Mouse (Mus musculus): ENCODE measurements around the gene Akap14. TPM values are rescaled to one million over a fixed set of nuclear protein-coding genes. Genes with fewer than 3 reads are reported as not detected.

Akap14 gene
- total and polyA plus RNA-seq, 3 experiments, result 0.08 TPM; not detected in 2

- Histone ChIP-seq H3K4me1 (ENCODE audit: control insufficient read depth in 1 of 2, insufficient read depth in 2 of 2, low read length in 2 of 2) (no peaks in the 10 kb centered on the region), H3K9me3 (replicated peaks; ENCODE audit: insufficient read depth, low read length) (no peaks in the 10 kb centered on the region), H3K79me2 (ENCODE audit: control insufficient read depth, insufficient read depth, low read length, poor library complexity) (no peaks in the 10 kb centered on the region), H3K36me3 (ENCODE audit: control insufficient read depth in 1 of 2, insufficient read depth in 2 of 2, low read length in 2 of 2) (no peaks in the 10 kb centered on the region), H3K9ac (ENCODE audit: control insufficient read depth, low read depth, low read length, poor library complexity, severe bottlenecking) (no peak overlapping the region), H3K27ac (ENCODE audit: control insufficient read depth, low read depth, low read length) (no peak overlapping the region), H3K27me3 (ENCODE audit: control insufficient read depth in 1 of 2, insufficient read depth in 2 of 2, low read length in 2 of 2) (no peaks in the 10 kb centered on the region), H3K4me3 (ENCODE audit: control insufficient read depth in 1 of 2, insufficient read depth in 1 of 2, low read depth in 2 of 2, low read length in 2 of 2) (no peak overlapping the region)
- no peak for TF ChIP-seq MEF2A (IDR thresholded peaks at IDR 0.05; ENCODE audit: extremely low read depth, insufficient replicate concordance, low read depth, low read length, poor library complexity, severe bottlenecking)
- no peak for TF ChIP-seq TBP (IDR thresholded peaks at IDR 0.05; ENCODE audit: low read depth, low read length)
- no peak for TF ChIP-seq UBTF (IDR thresholded peaks at IDR 0.05; ENCODE audit: borderline replicate concordance, insufficient read depth, low read depth, low read length)
- TF ChIP-seq MAZ (IDR thresholded peaks at IDR 0.05; ENCODE audit: low read depth, low read length), result no peak
- no peak for TF ChIP-seq EP300 (IDR thresholded peaks at IDR 0.05; ENCODE audit: low read depth in 1 of 2, low read length in 2 of 2)
- no peak for TF ChIP-seq MYC (IDR thresholded peaks at IDR 0.05; ENCODE audit: low read depth, low read length)
- TF ChIP-seq ZKSCAN1 (IDR thresholded peaks at IDR 0.05; ENCODE audit: low read depth, low read length), result no peak
- TF ChIP-seq MYB (IDR thresholded peaks at IDR 0.05; ENCODE audit: low read depth, low read length), result no peak
- TF ChIP-seq ELF1 (IDR thresholded peaks at IDR 0.05; ENCODE audit: low read depth, low read length), result no peak
- TF ChIP-seq RCOR1 (IDR thresholded peaks at IDR 0.05; ENCODE audit: low read depth, low read length), result no peak
- TF ChIP-seq ETS1 (IDR thresholded peaks at IDR 0.05; ENCODE audit: low read depth, low read length), result no peak
- TF ChIP-seq SMC3 (IDR thresholded peaks at IDR 0.05; ENCODE audit: low read depth, low read length), result no peak
- TF ChIP-seq BHLHE40 (IDR thresholded peaks at IDR 0.05; ENCODE audit: borderline replicate concordance, low read depth, low read length), result no peak
- TF ChIP-seq TCF12 (IDR thresholded peaks at IDR 0.05; ENCODE audit: low read depth, low read length), result no peak
- TF ChIP-seq CHD1 (IDR thresholded peaks at IDR 0.05; ENCODE audit: low read depth, low read length), result no peak
- TF ChIP-seq ZC3H11A (IDR thresholded peaks at IDR 0.05; ENCODE audit: low read depth, low read length), result no peak
- no peak for TF ChIP-seq RAD21 (IDR thresholded peaks at IDR 0.05; ENCODE audit: low read depth, low read length)
- TF ChIP-seq NRF1 (IDR thresholded peaks at IDR 0.05; ENCODE audit: insufficient read depth, low read depth, low read length, poor library complexity, severe bottlenecking), result no peak
- DNase-seq (ENCODE audit: low read depth, low spot score), result no peak
These were observed 30.0 kb upstream of the Akap14 start for GRCm38 (mm10) chrX:37198676-37199075.

GRCm38 (mm10) chrX:37191744-37192379 lies 23.2 kb upstream of the Akap14 start:
- Histone ChIP-seq H3K36me3 (ENCODE audit: control insufficient read depth in 1 of 2, insufficient read depth in 2 of 2, low read length in 2 of 2) (peaks cover 0 to 7% of the 10 kb centered on the region in 2 experiments; a peak in 3 of 4 replicates), H3K4me3 (ENCODE audit: control insufficient read depth in 1 of 2, insufficient read depth in 1 of 2, low read depth in 2 of 2, low read length in 2 of 2) (peak overlapping the region; percentile 92 to 100), H3K27me3 (ENCODE audit: control insufficient read depth in 1 of 2, insufficient read depth in 2 of 2, low read length in 2 of 2) (no peaks in the 10 kb centered on the region), H3K27ac (ENCODE audit: control insufficient read depth, low read depth, low read length) (no peak overlapping the region; the same call in 1 of the 2 replicates), H3K9ac (ENCODE audit: control insufficient read depth, low read depth, low read length, poor library complexity, severe bottlenecking) (peak overlapping the region; percentile 81), H3K4me1 (ENCODE audit: control insufficient read depth in 1 of 2, insufficient read depth in 2 of 2, low read length in 2 of 2) (peaks cover 0 to 4% of the 10 kb centered on the region in 2 experiments), H3K79me2 (ENCODE audit: control insufficient read depth, insufficient read depth, low read length, poor library complexity) (peaks cover 20% of the 10 kb centered on the region), H3K9me3 (replicated peaks; ENCODE audit: insufficient read depth, low read length) (no peaks in the 10 kb centered on the region)
- DNase-seq (ENCODE audit: low read depth, low spot score), result peak; percentile 50
- TF ChIP-seq MAZ (IDR thresholded peaks at IDR 0.05; ENCODE audit: low read depth, low read length) (no peak), MXI1 (IDR thresholded peaks at IDR 0.05; ENCODE audit: low read depth, low read length) (peak; percentile 20; the same call in 1 of the 2 replicates)

Measured in MEL (cell line).